Mouse (Mus musculus) hindbrain, embryonic 13.5 days (tissue): ENCODE measurements at regions not wholly inside any gene's neighbourhood (a gene's known extent, or its start where the extent isn't known, plus 50 kb on each side); places are given as distances from the start of the nearest gene placed in this dataset.

Experiments used
- ATAC-seq: fragments of 200-750 bp; cut with Nextera tagmentation; 2 replicates; pipeline ENCODE4 v1.8.0; 2017; ENCODE audit warnings: moderate TSS enrichment; ENCODE audit not compliant: low FRiP score
- H3K27ac ChIP-seq: fragments of 300-500 bp; sonication (generic); 2 replicates; pipeline ENCODE4 v1.5.1; 2015; ENCODE audit warnings: inconsistent platforms, mild to moderate bottlenecking, moderate library complexity
- H3K27me3 ChIP-seq: fragments of 300-500 bp; sonication (generic); 2 replicates; pipeline ENCODE4 v1.6.1; 2015; ENCODE audit warnings: mild to moderate bottlenecking, inconsistent platforms
- H3K36me3 ChIP-seq: fragments of 300-500 bp; sonication (generic); 2 replicates; pipeline ENCODE4 v1.6.1; 2015; ENCODE audit warnings: mild to moderate bottlenecking, inconsistent platforms
- H3K4me1 ChIP-seq: fragments of 300-500 bp; sonication (generic); replicated peaks from 2 replicates; pipeline ENCODE4 v1.6.1; 2015; ENCODE audit warnings: inconsistent platforms
- H3K4me2 ChIP-seq: fragments of 300-500 bp; sonication (generic); 2 replicates; pipeline ENCODE4 v1.6.1; 2015; ENCODE audit warnings: inconsistent platforms, mild to moderate bottlenecking, moderate library complexity
- H3K4me3 ChIP-seq: fragments of 300-500 bp; sonication (generic); 2 replicates; pipeline ENCODE4 v1.5.1; 2015; ENCODE audit warnings: mild to moderate bottlenecking, inconsistent platforms
- H3K9ac ChIP-seq: fragments of 300-500 bp; sonication (generic); 2 replicates; pipeline ENCODE4 v1.6.1; 2015; ENCODE audit warnings: mild to moderate bottlenecking, inconsistent platforms
- H3K9me3 ChIP-seq: fragments of 300-500 bp; sonication (generic); 2 replicates; pipeline ENCODE4 v1.6.1; 2016; ENCODE audit warnings: inconsistent platforms
- WGBS: fragments of 180-500 bp; shearing (Covaris S2); methylation state at CpG from one replicate; pipeline ENCODE4 v1.1.7; 2015; 5-methylcytosine and 5-hydroxymethylcytosine counted together

DNA sequence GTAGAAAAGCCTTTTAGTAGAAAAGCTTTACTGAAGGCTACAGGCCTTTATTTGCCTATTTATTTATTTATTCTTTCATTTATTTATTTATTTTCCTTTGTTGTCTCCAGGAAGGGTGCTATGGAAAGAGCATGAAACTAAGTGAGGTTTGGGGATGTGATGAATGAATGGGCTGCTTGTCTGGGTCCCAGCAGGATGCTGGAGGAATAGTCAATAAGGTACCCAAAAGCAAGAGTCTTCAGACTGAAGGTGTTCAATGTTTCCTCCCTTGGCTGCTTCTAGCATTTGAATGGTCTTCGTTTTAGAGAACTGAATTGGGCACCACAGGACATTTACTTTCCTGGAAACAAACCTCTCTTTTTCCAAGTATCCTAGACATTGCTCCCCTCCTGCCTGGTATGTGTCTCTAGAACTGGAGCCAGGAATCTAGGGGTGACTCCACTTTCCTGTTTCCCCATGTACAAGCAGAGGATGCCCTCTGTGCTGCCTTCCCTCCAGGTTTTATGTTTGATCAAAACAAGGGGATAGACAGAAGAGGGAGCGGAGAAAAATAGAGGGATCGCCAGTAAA, 444.5 kb upstream of the Gm6657 start:
- Histone ChIP-seq H3K9ac (no peak overlapping the region), H3K27ac (no peak overlapping the region), H3K4me3 (no peak overlapping the region), H3K36me3 (no peaks in the 10 kb centered on the region), H3K4me1 (no peaks in the 10 kb centered on the region), H3K4me2 (no peak overlapping the region), H3K27me3 (no peaks in the 10 kb centered on the region), H3K9me3 (0 out of 2 replicates have a peak, but pooled peaks cover 4% of the 10 kb centered on the region)
- WGBS: 72% methylated on average over 3 of the region's 3 CpGs
- peak; percentile 39; the same call in 1 of the 2 replicates for ATAC-seq

DNA sequence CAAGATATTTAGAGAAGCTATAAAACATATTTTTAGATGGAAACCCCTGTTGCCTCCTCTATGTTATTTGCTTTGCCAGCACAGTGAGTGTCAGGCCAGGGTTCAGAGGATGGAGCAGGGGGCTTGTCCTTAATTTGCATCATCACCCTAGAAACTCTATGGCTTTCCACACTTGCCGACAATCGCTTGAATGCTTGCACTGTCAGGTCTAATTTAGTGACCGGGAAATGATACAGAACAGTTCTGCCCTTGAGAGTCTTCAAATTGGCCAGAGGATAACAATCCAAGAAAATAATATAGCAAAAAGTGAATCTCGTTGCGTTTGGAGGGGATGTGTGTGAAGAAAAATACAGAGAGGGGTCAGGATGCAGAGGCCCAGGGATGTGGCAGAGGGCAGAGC, 441.9 kb upstream of the Gm6657 start:
- H3K4me1 ChIP-seq: no peaks in the 10 kb centered on the region
- no peak overlapping the region for H3K9ac ChIP-seq
- H3K27me3 ChIP-seq: no peaks in the 10 kb centered on the region
- 0 out of 2 replicates have a peak, but pooled peaks cover 4% of the 10 kb centered on the region for H3K9me3 ChIP-seq
- no peak overlapping the region for H3K4me2 ChIP-seq
- no peaks in the 10 kb centered on the region for H3K36me3 ChIP-seq
- H3K4me3 ChIP-seq: no peak overlapping the region
- H3K27ac ChIP-seq: no peak overlapping the region
- ATAC-seq: no peak
- WGBS: 88% methylated on average over 5 of the region's 5 CpGs

- WGBS: 80% methylated on average over 7 of the region's 7 CpGs
- Histone ChIP-seq H3K9me3 (no peaks in the 10 kb centered on the region), H3K9ac (no peak overlapping the region), H3K36me3 (no peaks in the 10 kb centered on the region), H3K4me2 (no peak overlapping the region), H3K27me3 (no peaks in the 10 kb centered on the region), H3K4me3 (no peak overlapping the region), H3K4me1 (no peaks in the 10 kb centered on the region), H3K27ac (no peak overlapping the region)
- ATAC-seq: no peak
Measured at GRCm38 (mm10) chr12:77756021-77756420, 438.0 kb upstream of the Gm6657 start.

- Histone ChIP-seq H3K27ac (no peak overlapping the region), H3K4me2 (no peak overlapping the region), H3K27me3 (no peaks in the 10 kb centered on the region), H3K36me3 (no peaks in the 10 kb centered on the region), H3K4me1 (peaks cover 21% of the 10 kb centered on the region), H3K9ac (no peak overlapping the region), H3K4me3 (no peak overlapping the region), H3K9me3 (no peaks in the 10 kb centered on the region)
- ATAC-seq: no peak
- 75% methylated on average over 3 of the region's 3 CpGs for WGBS
Measured at GRCm38 (mm10) chr12:77760976-77761375, 433.1 kb upstream of the Gm6657 start.

GRCm38 (mm10) chr12:77776011-77776546, 418.0 kb upstream of the Gm6657 start:
- WGBS: 56% methylated on average over 6 of the region's 6 CpGs
- peak overlapping the region; percentile 58 for H3K27ac ChIP-seq
- no peak overlapping the region for H3K9ac ChIP-seq

GRCm38 (mm10) chr12:77776755-77777154, 417.3 kb upstream of the Gm6657 start:
- H3K4me2 ChIP-seq: no peak overlapping the region
- 81% methylated on average over 8 of the region's 8 CpGs for WGBS

More at GRCm38 (mm10) chr12:77776011-77776546, 418.0 kb upstream of the Gm6657 start:
- H3K4me3 ChIP-seq: no peak overlapping the region
- H3K36me3 ChIP-seq: no peaks in the 10 kb centered on the region
- no peaks in the 10 kb centered on the region for H3K9me3 ChIP-seq
- no peaks in the 10 kb centered on the region for H3K27me3 ChIP-seq
- no peak for ATAC-seq
- H3K4me2 ChIP-seq: no peak overlapping the region
- H3K4me1 ChIP-seq: peaks cover 30% of the 10 kb centered on the region

GRCm38 (mm10) chr12:77780885-77781698, 412.9 kb upstream of the Gm6657 start:
- 34% methylated on average over 20 of the region's 20 CpGs for WGBS
- Histone ChIP-seq H3K4me2 (peak overlapping the region; percentile 40), H3K4me1 (peaks cover 40% of the 10 kb centered on the region), H3K36me3 (no peaks in the 10 kb centered on the region), H3K9ac (no peak overlapping the region), H3K27ac (peak overlapping the region; percentile 66; the same call in 1 of the 2 replicates), H3K9me3 (no peaks in the 10 kb centered on the region), H3K27me3 (no peaks in the 10 kb centered on the region), H3K4me3 (peak overlapping the region; percentile 24; the same call in 1 of the 2 replicates)
- peak; percentile 40; the same call in 1 of the 2 replicates for ATAC-seq

More at GRCm38 (mm10) chr12:77776755-77777154, 417.3 kb upstream of the Gm6657 start:
- no peak overlapping the region for H3K9ac ChIP-seq
- peak overlapping the region; percentile 58; the same call in 1 of the 2 replicates for H3K27ac ChIP-seq
- no peak overlapping the region for H3K4me3 ChIP-seq
- ATAC-seq: no peak
- H3K4me1 ChIP-seq: peaks cover 32% of the 10 kb centered on the region
- no peaks in the 10 kb centered on the region for H3K27me3 ChIP-seq
- no peaks in the 10 kb centered on the region for H3K9me3 ChIP-seq
- H3K36me3 ChIP-seq: no peaks in the 10 kb centered on the region

GRCm38 (mm10) chr12:77783909-77784308, 410.1 kb upstream of the Gm6657 start:
- 41% methylated on average over 9 of the region's 9 CpGs for WGBS
- Histone ChIP-seq H3K9me3 (no peaks in the 10 kb centered on the region), H3K27me3 (no peaks in the 10 kb centered on the region), H3K36me3 (no peaks in the 10 kb centered on the region), H3K4me1 (peaks cover 26% of the 10 kb centered on the region), H3K4me3 (no peak overlapping the region), H3K9ac (no peak overlapping the region), H3K4me2 (no peak overlapping the region), H3K27ac (no peak overlapping the region)
- ATAC-seq: no peak

DNA sequence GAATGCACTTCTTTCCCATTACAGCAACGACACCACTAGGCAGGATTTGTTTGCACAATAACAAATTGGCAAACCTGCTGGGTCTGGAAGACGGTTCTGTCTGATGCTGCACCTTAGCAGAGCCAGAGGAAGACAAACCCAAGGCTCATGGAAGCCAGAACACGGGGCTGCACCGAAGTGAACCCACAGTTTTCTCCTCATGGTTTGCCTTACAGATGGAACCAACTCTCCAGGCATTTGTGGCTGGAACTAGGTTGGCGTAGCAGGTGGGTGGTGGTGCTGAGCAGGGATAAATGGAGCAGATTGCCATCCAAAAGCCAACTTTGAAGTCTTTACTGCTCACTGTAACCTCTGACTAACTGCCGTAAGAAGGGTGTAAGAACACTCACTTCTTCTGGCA, 408.4 kb upstream of the Gm6657 start:
- no peaks in the 10 kb centered on the region for H3K36me3 ChIP-seq
- no peak overlapping the region for H3K9ac ChIP-seq
- H3K4me3 ChIP-seq: no peak overlapping the region
- no peaks in the 10 kb centered on the region for H3K9me3 ChIP-seq
- no peak overlapping the region for H3K27ac ChIP-seq
- no peaks in the 10 kb centered on the region for H3K27me3 ChIP-seq
- no peak overlapping the region for H3K4me2 ChIP-seq
- H3K4me1 ChIP-seq: peaks cover 33% of the 10 kb centered on the region
- ATAC-seq: no peak
- 84% methylated on average over 6 of the region's 6 CpGs for WGBS

DNA sequence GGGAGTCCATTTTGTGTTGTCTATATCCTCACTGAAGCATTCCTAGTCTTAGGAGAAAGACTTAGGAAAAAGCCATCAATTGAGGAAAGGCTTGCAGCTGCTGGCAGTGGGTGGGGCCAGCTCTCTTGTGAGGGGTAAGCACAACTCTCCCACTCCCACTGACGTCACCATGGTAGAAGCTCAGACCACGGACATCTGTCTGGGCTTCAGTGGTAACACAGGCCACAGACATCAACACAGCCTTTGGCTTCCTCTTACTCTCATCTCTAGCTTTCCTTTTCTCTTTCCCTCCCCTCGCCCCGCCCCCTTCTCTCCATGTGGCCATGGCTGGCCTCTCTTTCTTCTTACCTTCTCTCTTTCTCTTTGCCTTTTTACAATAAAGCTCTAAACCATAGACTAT, 407.4 kb upstream of the Gm6657 start:
- Histone ChIP-seq H3K4me1 (peaks cover 31% of the 10 kb centered on the region), H3K36me3 (no peaks in the 10 kb centered on the region), H3K9ac (no peak overlapping the region), H3K9me3 (no peaks in the 10 kb centered on the region), H3K27me3 (no peaks in the 10 kb centered on the region), H3K27ac (no peak overlapping the region), H3K4me2 (no peak overlapping the region), H3K4me3 (no peak overlapping the region)
- WGBS: 67% methylated on average over 4 of the region's 4 CpGs
- ATAC-seq: no peak

GRCm38 (mm10) chr12:77788273-77788672, 405.8 kb upstream of the Gm6657 start:
- Histone ChIP-seq H3K27me3 (no peaks in the 10 kb centered on the region), H3K4me1 (peaks cover 31% of the 10 kb centered on the region), H3K27ac (no peak overlapping the region), H3K36me3 (no peaks in the 10 kb centered on the region), H3K9ac (no peak overlapping the region), H3K9me3 (no peaks in the 10 kb centered on the region), H3K4me3 (no peak overlapping the region), H3K4me2 (no peak overlapping the region)
- 86% methylated on average over 2 of the region's 2 CpGs for WGBS
- ATAC-seq: no peak

DNA sequence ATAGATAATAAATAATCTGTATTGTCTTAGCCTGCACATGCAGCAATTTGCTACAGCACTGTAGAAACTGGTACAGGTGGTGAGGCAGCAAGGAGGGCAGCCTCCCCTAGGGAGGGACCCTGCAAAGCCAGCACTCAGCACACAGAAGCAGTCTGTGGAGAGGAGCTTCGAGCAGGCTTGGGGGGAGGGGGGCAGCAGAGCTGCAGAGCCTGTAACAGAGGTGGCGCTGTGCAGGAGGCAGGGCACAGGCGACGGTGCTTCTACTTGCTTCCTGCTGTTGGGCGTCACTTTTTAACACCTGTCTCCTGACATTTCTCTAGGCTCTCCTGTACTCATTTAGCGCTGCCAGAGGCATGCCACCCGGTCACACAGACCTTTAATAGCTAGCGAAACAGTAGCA, 404.6 kb upstream of the Gm6657 start:
- Histone ChIP-seq H3K9me3 (no peaks in the 10 kb centered on the region), H3K4me3 (peak overlapping the region; percentile 25), H3K4me2 (peak overlapping the region; percentile 52), H3K4me1 (peaks cover 20% of the 10 kb centered on the region), H3K9ac (peak overlapping the region; percentile 56), H3K27me3 (no peaks in the 10 kb centered on the region), H3K36me3 (no peaks in the 10 kb centered on the region), H3K27ac (no peak overlapping the region)
- ATAC-seq: peak; percentile 67
- WGBS: 3% methylated on average over 8 of the region's 8 CpGs
